Mouse (Mus musculus) kidney, adult 9 months (tissue): ENCODE measurements around the gene Pvr.
A peak's percentile ranks its signal among the peaks of the same experiment; 100 is the strongest.
"Not testable (repeated sequence)": the region's sequence is repeated elsewhere in the genome, so short reads cannot be mapped to it uniquely, and the experiment has no call there.

ENCODE experiments used
- DNase-seq: peaks from one replicate; pipeline ENCODE4 v3.0.0; 2022

Pvr gene

DNA sequence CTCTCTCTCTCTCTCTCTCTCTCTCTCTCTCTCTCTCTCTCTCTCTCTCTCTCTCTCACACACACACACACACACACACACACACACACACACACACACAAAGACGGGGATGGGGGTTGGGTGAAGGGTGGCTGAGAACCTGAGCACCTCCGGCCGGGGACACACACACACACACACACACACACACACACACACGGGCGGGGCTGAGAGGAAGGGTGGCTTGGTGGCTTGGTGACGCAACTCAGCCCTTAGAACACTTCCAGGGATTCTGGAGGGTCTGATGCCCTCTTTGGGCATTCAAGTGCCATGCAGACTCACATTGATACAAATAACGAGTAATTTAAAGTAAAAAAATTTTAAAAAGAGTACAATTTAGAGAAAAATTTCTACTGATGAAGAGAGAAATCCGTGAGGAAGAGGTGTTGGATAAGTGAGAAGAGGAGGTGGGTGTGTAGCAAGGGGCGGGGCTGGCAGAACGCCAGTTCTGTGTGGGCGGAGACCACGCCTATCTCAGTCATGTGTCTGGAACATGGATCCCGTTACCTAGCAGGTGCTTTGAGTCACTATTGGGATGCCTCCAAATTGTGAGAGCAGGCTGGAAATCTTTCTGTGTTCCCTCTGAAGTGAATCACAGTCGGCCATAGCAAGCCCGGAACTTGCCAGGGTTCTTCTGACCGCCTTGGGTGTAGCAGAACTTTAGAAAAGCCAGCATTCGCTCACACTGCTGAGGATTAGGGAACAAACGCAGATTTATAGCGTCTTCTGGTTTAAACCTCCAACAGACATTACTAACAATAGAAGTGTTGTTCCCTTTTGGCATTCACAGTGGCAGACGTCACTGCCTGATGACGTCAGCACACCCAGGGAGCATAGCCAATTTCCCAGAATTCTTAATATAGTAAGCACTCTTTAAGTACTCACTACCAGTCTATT is 12.2 kb upstream of the Pvr start:
- DNase-seq, result peak; percentile 60

DNA sequence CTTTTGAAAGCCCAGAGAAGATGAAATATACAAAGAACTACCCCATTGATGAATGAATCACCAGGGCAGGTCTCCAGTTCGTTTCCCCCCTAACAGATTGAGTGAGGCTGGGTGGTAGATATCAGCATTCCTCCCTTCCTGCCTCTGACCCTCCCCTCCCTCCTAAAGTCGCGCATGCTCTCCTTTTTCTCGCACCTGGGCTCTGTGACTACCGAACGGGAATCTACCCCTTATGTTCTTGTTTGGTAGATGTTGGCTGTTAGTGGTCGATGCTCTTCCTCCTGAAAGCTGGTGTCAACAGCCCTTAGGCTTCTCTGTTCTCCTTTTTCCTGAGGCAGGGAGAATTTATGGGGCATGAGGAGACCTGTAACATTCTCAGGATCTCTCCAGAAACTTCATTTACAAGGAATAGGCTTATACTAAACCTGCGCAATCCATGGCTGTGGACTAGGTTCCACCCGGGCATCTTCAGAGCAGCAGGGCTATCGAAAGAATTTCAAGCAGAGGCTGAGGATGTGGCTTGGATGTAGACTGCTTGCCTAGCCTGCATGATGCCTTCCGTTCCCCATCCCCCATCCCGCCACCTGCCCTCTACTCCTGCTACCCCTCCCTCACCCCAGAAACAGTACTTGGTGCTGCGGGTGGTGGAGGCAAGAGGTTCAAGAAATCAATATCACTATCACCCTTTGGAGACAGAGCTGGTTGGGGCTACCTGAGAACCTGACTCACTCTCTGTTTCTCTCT is 11.3 kb upstream of the Pvr start:
- no peak for DNase-seq

DNA sequence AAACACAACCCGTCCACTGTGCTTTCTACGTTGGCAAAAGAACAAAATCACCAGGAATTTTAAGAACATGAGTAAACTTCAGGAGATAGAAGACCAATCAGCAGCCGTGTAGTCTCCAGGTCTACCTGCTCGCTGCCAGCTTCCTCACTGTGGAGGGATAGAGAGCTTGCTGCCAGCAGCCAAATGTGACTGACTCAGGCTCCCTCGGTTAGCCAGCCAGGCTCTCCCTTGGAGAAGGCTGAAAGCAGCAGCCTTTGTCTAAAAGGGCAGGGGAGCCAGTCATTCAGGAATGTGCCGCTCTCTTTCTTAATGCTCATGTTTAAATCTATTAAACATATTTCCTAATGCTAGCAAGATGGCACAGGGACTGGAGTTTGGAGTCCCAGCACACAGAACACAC is 9.5 kb upstream of the Pvr start:
- DNase-seq, result not testable (repeated sequence)

DNA sequence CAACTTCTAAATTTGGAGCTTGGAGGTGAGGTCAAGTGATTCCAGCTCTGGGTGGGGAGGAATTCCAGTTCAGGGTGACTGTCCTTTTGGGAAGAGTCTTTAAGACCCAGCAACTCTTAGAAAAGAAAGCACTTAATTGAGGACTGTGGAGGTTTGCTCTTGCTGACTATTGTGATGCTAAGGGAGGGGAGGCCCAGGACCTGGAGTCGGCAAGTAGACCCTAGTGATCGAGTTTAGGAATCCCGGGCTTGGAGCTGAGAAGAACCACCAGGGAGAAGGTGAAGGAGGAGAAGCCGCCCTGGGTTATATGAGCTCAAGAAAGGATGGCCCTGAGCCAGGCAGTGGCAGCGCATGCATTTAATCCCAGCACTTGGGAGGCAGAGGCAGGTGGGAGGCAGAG is 7.5 kb upstream of the Pvr start:
- no peak for DNase-seq

DNA sequence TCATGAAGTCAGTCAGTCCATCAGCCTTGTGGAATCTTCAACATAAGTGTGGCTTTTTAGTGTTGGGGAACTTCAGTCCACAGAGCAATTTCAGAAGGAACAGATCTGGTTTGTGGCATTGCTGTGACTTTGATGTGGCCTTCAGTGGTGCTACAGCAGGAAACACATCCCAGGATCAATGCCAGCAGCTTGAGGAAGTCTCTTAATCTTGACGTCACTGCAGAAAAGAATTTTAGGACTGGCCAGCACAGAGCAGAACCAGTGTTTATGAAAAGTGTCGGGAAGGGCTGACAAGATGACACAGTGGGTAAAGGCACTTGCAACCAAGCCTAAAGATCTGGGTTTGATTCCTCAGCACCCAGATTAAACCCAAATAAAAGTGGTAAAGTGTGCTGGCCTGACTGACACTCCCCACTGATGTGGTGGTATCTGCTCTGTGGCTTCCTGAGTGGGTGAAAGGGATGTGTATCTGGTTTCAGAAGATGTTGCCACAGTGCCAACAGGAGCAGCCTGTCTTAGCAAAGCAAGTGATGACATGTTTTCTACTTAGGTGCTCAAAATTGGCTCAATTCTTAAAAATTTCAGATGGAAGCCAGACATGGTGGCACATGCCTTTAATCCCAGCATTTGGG is 6.0 kb upstream of the Pvr start:
- DNase-seq, result peak; percentile 60

DNA sequence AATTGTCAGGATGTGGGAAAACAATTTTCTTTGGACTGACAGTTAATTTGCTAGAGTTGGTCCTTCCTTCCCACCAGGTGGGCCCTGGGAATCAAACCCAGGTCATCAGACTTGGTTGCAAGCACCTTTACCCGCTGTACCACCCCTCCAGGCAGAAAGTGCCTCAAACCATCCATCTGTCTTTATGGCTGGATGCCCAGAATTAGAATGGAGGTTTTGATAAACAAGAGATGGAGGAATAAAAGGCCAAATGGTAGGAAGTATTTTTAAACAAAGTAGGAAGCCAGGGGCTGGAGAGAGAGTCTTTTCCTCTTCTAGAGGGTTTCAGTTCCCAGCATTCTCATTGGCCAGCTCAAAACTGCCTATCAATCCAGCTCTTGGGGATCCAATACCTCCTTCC is 4.4 kb upstream of the Pvr start:
- no peak for DNase-seq

DNA sequence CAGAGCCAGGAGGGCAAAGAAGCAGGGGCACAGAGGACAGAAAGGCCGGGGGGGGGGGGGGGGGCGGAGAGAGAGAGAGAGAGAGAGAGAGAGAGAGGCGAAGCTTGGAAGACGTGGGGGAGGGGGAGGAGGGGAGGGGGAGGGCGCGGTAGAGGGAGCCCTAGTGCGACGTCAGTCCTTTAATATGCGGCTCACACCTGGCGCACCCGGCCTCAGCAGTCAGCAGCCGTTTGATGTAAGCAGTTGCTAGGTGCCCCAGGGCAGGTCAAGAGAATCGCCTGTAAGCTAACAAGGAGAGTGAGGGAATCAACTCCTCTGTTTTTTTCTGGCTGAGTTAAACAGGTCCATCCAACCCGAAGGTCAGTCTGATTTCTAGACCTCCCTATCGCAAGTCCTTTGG is 2.8 kb upstream of the Pvr start:
- DNase-seq, result no peak

DNA sequence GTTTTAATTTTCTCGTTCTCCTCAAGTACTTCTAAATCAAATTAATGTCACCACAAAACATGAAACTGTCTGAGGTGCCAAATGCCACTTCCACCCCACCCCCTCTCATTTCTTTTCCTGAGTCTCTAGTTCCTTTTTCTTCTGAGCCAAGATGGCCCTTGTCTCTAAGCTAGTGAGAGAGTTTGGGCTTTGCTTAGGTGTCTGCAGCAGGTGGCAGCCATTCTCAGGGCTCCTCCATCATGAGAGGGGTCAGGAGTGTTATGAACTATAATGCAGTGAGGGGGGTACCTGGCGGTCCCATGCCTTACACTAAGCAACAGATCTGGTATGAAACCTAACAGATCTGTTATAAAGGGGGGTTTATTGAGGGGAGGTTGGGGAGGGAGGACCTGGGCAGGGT is 2.4 kb upstream of the Pvr start:
- DNase-seq, result no peak

DNA sequence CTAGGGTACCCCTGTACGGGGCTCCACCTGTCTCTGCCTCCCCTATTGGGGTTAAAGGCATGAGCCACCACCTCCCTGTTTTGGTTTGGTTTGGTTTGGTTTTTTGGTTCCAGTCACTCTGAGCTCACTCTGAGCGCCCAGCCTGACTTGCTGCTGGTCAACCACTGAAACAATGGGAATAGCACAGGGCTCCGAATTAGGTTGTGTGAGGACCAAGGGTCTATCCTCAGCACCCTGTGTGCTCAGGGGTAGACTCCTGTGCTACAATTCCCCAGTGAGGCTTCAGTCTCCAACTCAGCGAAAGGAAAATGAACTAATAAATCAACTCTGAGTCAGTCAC is 824 bp downstream of the Pvr start:
- no peak for DNase-seq

DNA sequence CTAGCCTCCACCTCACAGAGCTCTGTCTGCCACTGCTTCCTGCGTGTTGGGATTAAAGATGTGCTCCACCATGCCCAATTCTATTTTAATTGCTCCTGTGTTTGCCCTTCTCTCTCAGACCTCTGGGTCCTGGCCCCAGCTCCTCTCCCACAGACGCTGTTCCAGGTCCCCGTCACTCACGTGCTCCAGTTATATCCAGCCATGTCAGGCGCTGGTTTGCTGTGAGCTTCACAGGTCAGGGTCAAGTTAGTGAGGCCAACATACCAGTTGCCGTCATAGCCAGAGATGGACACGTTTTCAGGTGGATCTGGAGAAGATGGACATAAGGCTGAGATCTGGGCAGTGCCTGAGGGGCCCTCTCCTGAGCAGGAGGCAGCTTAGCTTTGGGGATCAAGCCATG is 6.4 kb downstream of the Pvr start:
- DNase-seq, result no peak

DNA sequence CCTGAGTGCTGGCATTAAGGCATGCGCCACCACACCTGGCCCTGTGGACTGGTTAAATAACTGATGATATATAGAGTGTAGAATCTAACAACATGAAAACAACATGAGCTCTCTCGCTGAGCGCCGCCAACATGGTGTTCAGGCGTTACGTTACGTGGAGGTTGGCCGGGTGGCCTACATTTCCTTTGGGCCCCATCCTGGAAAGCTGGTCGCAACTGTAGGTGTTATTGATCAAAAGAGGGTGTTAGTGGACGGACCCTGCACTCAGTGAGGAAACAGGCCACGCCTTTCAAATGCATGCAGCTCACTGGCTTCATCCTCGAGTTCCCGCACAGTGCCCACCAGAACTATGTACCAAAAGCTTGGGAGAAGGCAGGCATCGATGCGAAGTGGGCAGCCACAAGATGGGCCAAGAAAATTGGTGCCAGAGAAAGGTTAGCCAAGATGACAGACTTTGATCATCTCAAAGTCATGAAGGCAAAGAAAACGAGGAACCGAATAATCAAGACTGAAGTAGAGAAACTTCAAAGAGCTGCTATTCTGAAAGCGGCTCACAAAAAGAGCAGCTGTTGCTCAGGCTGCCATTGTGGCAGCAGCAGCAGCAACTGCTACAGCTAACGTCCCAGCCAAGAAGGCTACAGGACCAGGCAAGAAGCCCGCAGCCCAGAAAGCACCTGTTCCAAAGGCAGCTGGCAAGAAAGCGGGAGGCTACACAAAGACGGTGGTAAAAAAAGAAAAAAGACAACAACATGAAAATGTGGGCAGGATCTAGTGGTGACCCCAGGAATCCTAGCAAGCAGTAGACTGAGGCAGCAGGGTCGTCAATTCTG is 9.1 kb downstream of the Pvr start:
- no peak for DNase-seq

DNA sequence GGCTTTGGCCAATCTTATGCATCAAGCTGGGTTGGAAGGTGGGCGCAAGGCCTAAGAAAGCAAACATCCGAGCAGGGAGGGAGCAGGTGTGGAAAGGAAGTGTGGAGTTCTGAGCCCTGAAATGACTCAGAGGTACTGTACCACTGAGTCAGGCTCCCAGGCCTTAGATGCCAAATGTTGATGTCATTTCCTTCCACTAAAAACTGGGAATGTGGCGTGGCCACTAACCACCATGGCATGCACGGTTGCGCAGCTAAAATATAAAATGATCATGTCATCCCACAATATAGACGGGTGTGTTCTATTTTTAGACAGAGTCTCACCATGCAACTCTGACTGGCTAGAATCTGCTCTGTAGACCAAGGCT is 9.7 kb downstream of the Pvr start:
- DNase-seq, result no peak

DNA sequence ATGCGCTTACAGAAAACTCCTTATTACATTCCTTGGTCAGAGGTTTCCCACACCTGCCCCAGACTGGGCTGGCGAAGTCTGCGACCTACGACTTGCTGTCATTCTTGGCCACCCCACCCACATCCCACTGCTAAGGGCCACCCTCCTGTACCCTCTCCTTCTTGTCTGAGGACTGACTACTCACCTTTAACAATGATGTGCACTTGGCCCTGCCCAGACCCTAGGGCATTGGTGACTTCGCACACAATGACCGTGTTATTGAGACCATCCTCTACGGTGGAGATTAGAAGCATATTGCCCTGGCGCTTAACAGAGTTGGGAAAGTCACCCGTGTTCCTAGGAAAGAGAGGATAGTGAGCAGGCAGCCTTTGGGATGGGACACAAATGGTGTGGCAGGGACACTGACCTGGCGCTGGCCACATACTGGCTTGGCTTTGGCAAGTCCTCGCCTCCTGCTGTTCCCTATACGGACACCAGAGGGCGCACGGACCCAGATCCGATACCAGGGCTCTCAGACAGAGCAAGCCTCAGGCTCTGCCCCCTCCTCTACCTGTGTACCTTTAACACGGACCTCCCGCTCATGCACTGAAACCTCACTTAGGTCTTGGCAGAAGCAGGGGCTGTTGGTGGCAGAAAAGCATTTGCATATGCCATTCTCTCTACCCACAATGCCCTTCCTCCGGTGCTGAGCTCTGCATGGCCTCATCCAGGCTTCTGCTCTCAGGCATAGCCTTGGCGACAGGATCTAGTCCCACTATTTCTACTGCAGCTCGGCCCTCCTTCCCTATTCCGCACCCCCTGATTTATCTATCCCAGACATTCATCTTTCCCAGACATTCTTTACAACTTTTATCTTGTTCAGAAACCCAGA is 10.3 kb downstream of the Pvr start:
- peak; percentile 86 for DNase-seq

DNA sequence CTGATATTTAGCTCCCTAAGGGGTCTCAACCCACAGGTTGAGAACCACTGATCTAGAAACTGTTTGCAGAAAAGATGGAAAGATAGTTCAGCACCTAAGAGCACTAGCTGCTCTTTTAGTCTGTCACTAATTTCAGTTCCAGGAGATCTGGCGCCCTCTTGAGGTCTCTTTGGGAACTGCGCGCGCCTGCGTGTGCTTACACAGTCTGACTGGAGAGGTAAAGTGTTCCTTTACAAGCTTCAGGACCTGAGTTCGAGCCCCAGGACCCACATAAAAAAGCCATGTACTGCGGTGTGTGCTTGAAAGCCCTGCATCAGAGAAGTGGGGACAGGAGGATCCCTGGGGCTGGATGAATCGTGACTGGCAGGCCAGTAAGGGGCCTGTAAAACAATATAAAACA is 31.1 kb downstream of the Pvr start:
- DNase-seq, result peak; percentile 70

DNA sequence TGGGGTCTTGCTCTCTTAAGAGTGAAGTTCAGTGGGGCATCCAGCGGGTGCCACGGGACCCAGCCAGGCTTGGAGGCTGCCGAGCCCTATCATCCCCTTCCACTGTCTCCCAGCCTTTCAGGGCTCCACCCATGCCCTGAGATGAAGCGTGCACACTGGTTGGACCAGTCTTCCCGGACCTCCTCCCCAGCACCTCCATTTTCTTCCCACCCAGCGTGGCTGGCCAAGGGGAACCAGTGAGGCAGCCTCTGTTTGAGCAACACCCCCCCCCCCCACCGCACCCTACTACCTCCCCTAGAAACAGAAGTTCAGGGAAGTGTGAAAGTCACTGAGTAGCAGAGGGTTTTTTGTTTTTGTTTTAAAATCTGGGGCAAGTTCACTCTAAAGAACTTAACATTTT is 33.1 kb downstream of the Pvr start, which contains the start of gene Ceacam19:
Gene Ceacam19 (minus strand): TSS at position 117 of the 400 bp plus-strand sequence.
- no peak for DNase-seq

DNA sequence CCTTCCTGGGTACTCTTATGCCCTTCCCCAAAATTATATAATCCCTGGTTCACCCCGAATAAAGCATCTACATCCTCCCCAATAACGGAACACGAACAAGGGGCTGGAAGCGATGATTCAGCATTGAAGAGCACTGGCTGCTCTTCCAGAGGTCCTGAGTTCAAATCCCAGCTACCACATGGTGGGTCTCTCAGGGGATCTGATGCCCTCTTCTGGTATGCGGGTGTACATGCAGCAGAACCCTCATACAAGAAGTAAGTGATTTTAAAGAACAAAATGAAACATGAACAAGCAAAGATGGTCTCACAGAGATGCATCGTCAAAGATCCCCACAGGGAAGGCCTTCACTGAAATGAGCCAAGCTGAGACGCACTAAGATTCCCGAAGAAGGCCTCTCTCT is 40.2 kb downstream of the Pvr start:
- DNase-seq, result no peak

DNA sequence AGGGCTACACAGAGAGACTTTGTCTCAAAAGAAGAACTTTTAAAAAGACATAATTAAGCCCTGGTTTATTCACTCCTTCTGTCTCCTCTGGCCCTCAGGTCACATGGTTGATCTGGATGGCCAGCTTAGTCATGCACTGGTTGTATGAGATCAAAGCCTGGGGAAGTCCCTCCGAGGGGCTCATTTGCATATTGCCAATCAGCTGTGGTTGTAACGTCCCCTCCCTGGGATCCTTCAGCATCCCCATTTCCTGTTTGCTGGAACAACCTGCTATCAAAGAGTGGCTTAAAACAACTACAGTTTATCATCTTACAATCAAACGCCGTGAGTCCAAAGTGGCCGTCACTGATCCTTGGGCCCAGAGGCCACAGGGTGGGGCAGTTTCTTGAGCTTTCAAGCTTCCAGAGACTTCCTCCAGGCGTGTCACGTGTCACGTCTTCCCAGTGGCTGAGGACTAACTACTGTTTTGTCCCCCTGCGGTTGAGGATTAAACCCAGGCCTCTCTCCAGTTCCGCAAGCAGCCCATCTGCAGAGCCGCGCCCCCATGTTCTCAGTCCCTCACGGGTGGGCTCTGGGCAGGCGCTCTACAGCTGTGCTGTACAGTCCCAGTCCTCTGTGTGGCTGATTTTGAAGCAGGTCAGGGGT is 44.1 kb downstream of the Pvr start:
- DNase-seq, result no peak

DNA sequence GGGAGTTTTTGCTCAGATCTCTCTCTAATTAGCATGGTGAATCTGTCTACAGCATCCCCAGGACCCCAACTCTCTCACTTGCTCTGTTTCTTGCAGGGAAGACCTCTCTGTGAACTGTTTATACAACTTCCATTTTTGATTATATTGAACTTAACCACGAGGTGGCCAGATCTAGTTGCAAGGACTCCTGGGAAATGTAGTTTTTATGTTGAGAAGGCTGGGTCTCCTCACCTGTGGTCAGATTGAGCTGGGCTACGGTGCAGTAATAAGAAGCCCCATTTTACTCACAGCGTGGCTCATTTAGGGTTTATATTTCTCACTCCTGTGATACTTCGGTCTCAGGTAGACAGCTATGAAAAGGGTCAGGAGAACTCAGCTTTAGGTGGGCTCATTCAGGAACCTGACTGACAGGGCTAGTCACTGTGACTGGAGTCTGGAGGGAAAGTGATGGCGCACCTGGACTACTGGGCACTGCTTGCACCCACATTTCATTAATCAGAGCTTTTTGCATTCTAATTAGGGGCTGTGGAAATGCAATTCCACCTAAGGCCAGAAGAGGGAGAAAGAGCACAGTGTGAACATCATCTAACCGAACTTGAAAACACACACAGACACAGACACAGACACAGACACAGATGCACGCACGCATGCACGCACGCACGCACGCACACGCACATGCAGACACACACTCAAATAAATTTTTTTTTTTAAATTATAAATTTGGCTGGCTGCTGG is 44.8 kb downstream of the Pvr start:
- DNase-seq, result peak; percentile 74

DNA sequence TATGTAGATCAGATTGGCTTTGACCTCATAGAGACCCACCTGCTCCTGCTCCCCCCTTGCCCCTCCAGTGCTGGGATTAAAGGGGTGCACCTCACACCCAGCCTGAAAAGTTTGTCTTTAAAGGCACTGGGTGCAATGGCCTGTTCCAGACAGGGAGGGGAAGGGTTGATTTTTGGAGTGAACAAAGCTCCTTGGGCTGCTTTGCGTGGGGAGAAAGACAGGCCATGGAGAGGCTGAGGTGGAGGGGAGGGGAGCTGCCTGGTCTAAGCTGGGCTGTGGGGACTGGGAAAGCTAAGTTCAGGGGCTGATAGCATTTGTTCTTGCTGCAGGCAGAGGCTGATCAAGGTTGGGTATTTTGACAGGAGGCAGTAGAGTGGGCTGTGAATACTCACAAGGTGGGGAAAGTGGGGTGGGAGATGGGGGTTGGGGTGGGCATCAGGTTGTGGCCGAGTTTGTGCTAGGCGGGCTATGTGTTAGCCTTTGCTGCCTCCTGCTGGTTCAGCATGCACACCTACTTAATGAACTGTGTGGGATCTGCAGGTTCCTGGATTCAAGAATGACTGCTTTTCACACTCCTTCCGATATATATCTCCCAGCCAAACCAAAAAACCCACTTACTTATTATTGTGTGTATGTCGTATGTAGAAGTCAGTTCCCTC is 48.9 kb downstream of the Pvr start:
- DNase-seq, result peak; percentile 60

DNA sequence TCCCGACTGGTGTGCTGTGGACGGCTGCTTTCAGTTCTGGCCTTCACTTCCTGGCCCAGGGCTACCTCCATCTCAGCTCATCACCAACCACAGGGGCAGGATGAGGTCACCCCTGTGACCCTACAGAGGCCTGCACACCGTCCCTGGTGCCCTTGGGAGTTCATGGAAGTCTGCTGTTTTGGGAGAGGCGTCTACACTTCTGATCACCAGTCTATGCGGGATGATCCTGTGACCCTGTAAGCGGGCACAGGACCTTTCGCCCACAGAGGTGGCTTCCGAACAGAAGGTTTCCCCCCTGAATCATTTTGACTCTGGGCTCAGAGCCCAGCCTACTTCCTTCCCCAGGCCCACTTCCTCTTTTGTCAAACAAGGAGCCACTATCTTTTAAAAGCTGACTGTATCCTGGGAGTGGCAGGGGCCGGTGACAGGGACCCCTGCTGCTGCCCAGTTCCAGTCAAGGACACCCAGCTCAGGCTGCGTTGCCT is 49.8 kb downstream of the Pvr start:
- peak; percentile 59 for DNase-seq
